Mouse (Mus musculus): ENCODE data around the gene Ugt1a1. TPM values are rescaled to one million over a fixed set of nuclear protein-coding genes. Genes with fewer than 3 reads are reported as not detected.
"Not testable (repeated sequence)": the region's sequence is repeated elsewhere in the genome, so short reads cannot be mapped to it uniquely, and the experiment has no call there.

Ugt1a1 gene
- polyA plus RNA-seq, 1 experiment from 2014 or later: not detected

- ATAC-seq (replicated peaks; ENCODE audit: insufficient number of reproducible peaks, low FRiP score, low TSS enrichment, low read depth) (no peak), DNase-seq (ENCODE audit: low spot score) (no peak)
- no peak overlapping the region for H3K9ac ChIP-seq (replicated peaks; ENCODE audit: low read length)
- H3K4me3 ChIP-seq (ENCODE audit: low read depth, low read length): no peak overlapping the region
- H3K27ac ChIP-seq (replicated peaks; ENCODE audit: low read depth, low read length): no peak overlapping the region
- peaks cover 22% of the 10 kb centered on the region for H3K9me3 ChIP-seq (replicated peaks; ENCODE audit: control insufficient read depth, low read length)
- no peak overlapping the region for H3K4me2 ChIP-seq (ENCODE audit: low read depth, low read length)
- H3K4me1 ChIP-seq (ENCODE audit: control insufficient read depth, insufficient read depth, low read length): no peaks in the 10 kb centered on the region
- H3K27me3 ChIP-seq (ENCODE audit: control insufficient read depth, insufficient read depth, low read length): no peaks in the 10 kb centered on the region
- no peaks in the 10 kb centered on the region for H3K36me3 ChIP-seq (replicated peaks; ENCODE audit: control insufficient read depth, insufficient read depth, low read depth, low read length)
These were observed 8.6 kb downstream of the Ugt1a1 start for GRCm38 (mm10) chr1:88220336-88220735.

GRCm38 (mm10) chr1:88222216-88222615, 10.5 kb downstream of the Ugt1a1 start:
- Histone ChIP-seq H3K36me3 (replicated peaks; ENCODE audit: control insufficient read depth, insufficient read depth, low read depth, low read length) (no peaks in the 10 kb centered on the region), H3K4me1 (ENCODE audit: control insufficient read depth, insufficient read depth, low read length) (no peaks in the 10 kb centered on the region), H3K27ac (replicated peaks; ENCODE audit: low read depth, low read length) (no peak overlapping the region), H3K27me3 (ENCODE audit: control insufficient read depth, insufficient read depth, low read length) (no peaks in the 10 kb centered on the region), H3K4me3 (ENCODE audit: low read depth, low read length) (no peak overlapping the region), H3K9me3 (replicated peaks; ENCODE audit: control insufficient read depth, low read length) (peaks cover 23% of the 10 kb centered on the region), H3K9ac (replicated peaks; ENCODE audit: low read length) (no peak overlapping the region), H3K4me2 (ENCODE audit: low read depth, low read length) (no peak overlapping the region)
- no peak for DNase-seq (ENCODE audit: low spot score)
- ATAC-seq (replicated peaks; ENCODE audit: insufficient number of reproducible peaks, low FRiP score, low TSS enrichment, low read depth): no peak
- WGBS: 55% methylated on average over 2 of the region's 2 CpGs

- not testable (repeated sequence) for H3K4me2 ChIP-seq (ENCODE audit: low read depth, low read length); ATAC-seq (replicated peaks; ENCODE audit: insufficient number of reproducible peaks, low FRiP score, low TSS enrichment, low read depth); H3K4me1 ChIP-seq (ENCODE audit: control insufficient read depth, insufficient read depth, low read length); H3K4me3 ChIP-seq (ENCODE audit: low read depth, low read length); H3K27me3 ChIP-seq (ENCODE audit: control insufficient read depth, insufficient read depth, low read length); H3K36me3 ChIP-seq (replicated peaks; ENCODE audit: control insufficient read depth, insufficient read depth, low read depth, low read length); DNase-seq (ENCODE audit: low spot score); H3K27ac ChIP-seq (replicated peaks; ENCODE audit: low read depth, low read length); H3K9ac ChIP-seq (replicated peaks; ENCODE audit: low read length)
- H3K9me3 ChIP-seq (replicated peaks; ENCODE audit: control insufficient read depth, low read length): peaks cover 27% of the 10 kb centered on the region
These were observed 11.3 kb downstream of the Ugt1a1 start for GRCm38 (mm10) chr1:88223011-88223515.

GRCm38 (mm10) chr1:88223591-88223990, 11.8 kb downstream of the Ugt1a1 start:
- no peaks in the 10 kb centered on the region for H3K36me3 ChIP-seq (replicated peaks; ENCODE audit: control insufficient read depth, insufficient read depth, low read depth, low read length)
- no peaks in the 10 kb centered on the region for H3K27me3 ChIP-seq (ENCODE audit: control insufficient read depth, insufficient read depth, low read length)
- H3K4me1 ChIP-seq (ENCODE audit: control insufficient read depth, insufficient read depth, low read length): no peaks in the 10 kb centered on the region
- DNase-seq (ENCODE audit: low spot score) (no peak), ATAC-seq (replicated peaks; ENCODE audit: insufficient number of reproducible peaks, low FRiP score, low TSS enrichment, low read depth) (no peak)
- 50% methylated on average over 1 of the region's 1 CpGs for WGBS
- no peak overlapping the region for H3K27ac ChIP-seq (replicated peaks; ENCODE audit: low read depth, low read length)
- no peak overlapping the region for H3K4me2 ChIP-seq (ENCODE audit: low read depth, low read length)
- no peak overlapping the region for H3K4me3 ChIP-seq (ENCODE audit: low read depth, low read length)
- no peak overlapping the region for H3K9ac ChIP-seq (replicated peaks; ENCODE audit: low read length)
- peaks cover 32% of the 10 kb centered on the region for H3K9me3 ChIP-seq (replicated peaks; ENCODE audit: control insufficient read depth, low read length)

GRCm38 (mm10) chr1:88224029-88224776, 12.4 kb downstream of the Ugt1a1 start:
- DNase-seq (ENCODE audit: low spot score) (no peak), ATAC-seq (replicated peaks; ENCODE audit: insufficient number of reproducible peaks, low FRiP score, low TSS enrichment, low read depth) (no peak)
- Histone ChIP-seq H3K9me3 (replicated peaks; ENCODE audit: control insufficient read depth, low read length) (peaks cover 35% of the 10 kb centered on the region), H3K4me1 (ENCODE audit: control insufficient read depth, insufficient read depth, low read length) (no peaks in the 10 kb centered on the region), H3K4me2 (ENCODE audit: low read depth, low read length) (no peak overlapping the region), H3K27ac (replicated peaks; ENCODE audit: low read depth, low read length) (no peak overlapping the region), H3K9ac (replicated peaks; ENCODE audit: low read length) (no peak overlapping the region), H3K4me3 (ENCODE audit: low read depth, low read length) (no peak overlapping the region), H3K27me3 (ENCODE audit: control insufficient read depth, insufficient read depth, low read length) (no peaks in the 10 kb centered on the region), H3K36me3 (replicated peaks; ENCODE audit: control insufficient read depth, insufficient read depth, low read depth, low read length) (no peaks in the 10 kb centered on the region)
- 73% methylated on average over 2 of the region's 2 CpGs for WGBS

GRCm38 (mm10) chr1:88225301-88225700, 13.5 kb downstream of the Ugt1a1 start:
- not testable (repeated sequence) for ATAC-seq (replicated peaks; ENCODE audit: insufficient number of reproducible peaks, low FRiP score, low TSS enrichment, low read depth)

GRCm38 (mm10) chr1:88225741-88226140, 14.0 kb downstream of the Ugt1a1 start:
- no peak for DNase-seq (ENCODE audit: low spot score)
- Histone ChIP-seq H3K4me3 (ENCODE audit: low read depth, low read length) (no peak overlapping the region), H3K4me2 (ENCODE audit: low read depth, low read length) (no peak overlapping the region), H3K9ac (replicated peaks; ENCODE audit: low read length) (no peak overlapping the region), H3K27ac (replicated peaks; ENCODE audit: low read depth, low read length) (no peak overlapping the region), H3K27me3 (ENCODE audit: control insufficient read depth, insufficient read depth, low read length) (no peaks in the 10 kb centered on the region), H3K4me1 (ENCODE audit: control insufficient read depth, insufficient read depth, low read length) (no peaks in the 10 kb centered on the region), H3K9me3 (replicated peaks; ENCODE audit: control insufficient read depth, low read length) (peaks cover 50% of the 10 kb centered on the region), H3K36me3 (replicated peaks; ENCODE audit: control insufficient read depth, insufficient read depth, low read depth, low read length) (no peaks in the 10 kb centered on the region)
- ATAC-seq (replicated peaks; ENCODE audit: insufficient number of reproducible peaks, low FRiP score, low TSS enrichment, low read depth): no peak

More at GRCm38 (mm10) chr1:88225301-88225700, 13.5 kb downstream of the Ugt1a1 start:
- not testable (repeated sequence) for DNase-seq (ENCODE audit: low spot score); H3K4me3 ChIP-seq (ENCODE audit: low read depth, low read length); H3K4me1 ChIP-seq (ENCODE audit: control insufficient read depth, insufficient read depth, low read length); H3K9ac ChIP-seq (replicated peaks; ENCODE audit: low read length); H3K27me3 ChIP-seq (ENCODE audit: control insufficient read depth, insufficient read depth, low read length); H3K4me2 ChIP-seq (ENCODE audit: low read depth, low read length); H3K27ac ChIP-seq (replicated peaks; ENCODE audit: low read depth, low read length); H3K36me3 ChIP-seq (replicated peaks; ENCODE audit: control insufficient read depth, insufficient read depth, low read depth, low read length)
- H3K9me3 ChIP-seq (replicated peaks; ENCODE audit: control insufficient read depth, low read length): peaks cover 46% of the 10 kb centered on the region
- 31% methylated on average over 2 of the region's 2 CpGs for WGBS

- Histone ChIP-seq H3K4me1 (ENCODE audit: control insufficient read depth, insufficient read depth, low read length) (no peaks in the 10 kb centered on the region), H3K27ac (replicated peaks; ENCODE audit: low read depth, low read length) (no peak within 1 kb of the TSS), H3K36me3 (replicated peaks; ENCODE audit: control insufficient read depth, insufficient read depth, low read depth, low read length) (no peaks in the 10 kb centered on the region), H3K9me3 (replicated peaks; ENCODE audit: control insufficient read depth, low read length) (peaks cover 60% of the 10 kb centered on the region), H3K4me3 (ENCODE audit: low read depth, low read length) (no peak within 1 kb of the TSS), H3K4me2 (ENCODE audit: low read depth, low read length) (no peak within 1 kb of the TSS), H3K9ac (replicated peaks; ENCODE audit: low read length) (no peak within 1 kb of the TSS), H3K27me3 (ENCODE audit: control insufficient read depth, insufficient read depth, low read length) (no peaks in the 10 kb centered on the region)
- ATAC-seq (replicated peaks; ENCODE audit: insufficient number of reproducible peaks, low FRiP score, low TSS enrichment, low read depth) (no peak), DNase-seq (ENCODE audit: low spot score) (no peak)
- 56% methylated on average over 5 of the region's 5 CpGs for WGBS
These were observed 15.1 kb downstream of the Ugt1a1 start, which contains the start of gene Mroh2a for GRCm38 (mm10) chr1:88226670-88227379. TSS of gene Mroh2a (plus strand) at chr1:88226986.

Data from embryonic facial prominence, embryonic 11.5 days (tissue).